Mouse (Mus musculus): Measurements from ENCODE around the gene Dedd.
"Not testable (repeated sequence)": the region's sequence is repeated elsewhere in the genome, so short reads cannot be mapped to it uniquely, and the experiment has no call there.

Gene Dedd

DNA sequence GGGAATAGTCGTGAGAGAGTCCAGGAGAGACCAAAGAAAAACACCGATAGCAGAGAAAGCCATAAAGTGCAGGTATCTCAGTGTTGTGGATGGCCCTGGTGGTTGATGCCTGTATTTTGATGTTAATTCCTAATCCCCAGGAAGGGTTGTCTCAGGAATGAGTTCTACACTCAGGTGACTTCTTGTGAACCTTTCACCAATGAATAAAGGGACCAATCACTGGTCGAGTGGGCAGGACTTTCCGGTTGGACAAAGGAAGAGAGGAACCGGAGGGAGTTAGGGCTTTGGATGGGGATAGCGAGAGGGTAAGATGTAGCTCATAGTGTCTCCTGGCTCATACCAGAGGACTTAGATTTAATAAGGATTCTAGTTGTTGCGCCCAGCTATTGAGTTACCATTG lies 9.2 kb upstream of the Dedd start:
- peak; percentile 10 for DNase-seq (ENCODE audit: low spot score)

DNA sequence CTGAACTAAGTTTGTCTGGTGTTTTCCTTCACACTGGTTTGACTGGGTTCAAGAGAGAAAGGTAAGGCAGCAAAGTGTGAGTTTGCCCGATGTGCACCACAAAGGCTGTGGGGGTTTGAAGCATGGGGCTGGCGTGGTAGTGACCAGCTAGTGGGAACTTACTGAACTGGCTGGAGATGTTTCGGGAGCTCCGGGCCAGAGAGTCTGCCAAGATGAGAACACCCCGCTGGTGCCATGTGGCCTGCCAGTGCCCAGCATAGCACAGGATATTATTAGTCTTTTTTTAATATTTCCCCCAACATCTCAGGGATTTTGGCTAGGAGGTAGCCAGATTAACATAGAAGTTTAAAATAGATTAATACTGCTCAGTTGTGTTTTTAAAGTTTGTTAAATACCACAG lies 8.8 kb upstream of the Dedd start:
- DNase-seq (ENCODE audit: low spot score) = no peak

DNA sequence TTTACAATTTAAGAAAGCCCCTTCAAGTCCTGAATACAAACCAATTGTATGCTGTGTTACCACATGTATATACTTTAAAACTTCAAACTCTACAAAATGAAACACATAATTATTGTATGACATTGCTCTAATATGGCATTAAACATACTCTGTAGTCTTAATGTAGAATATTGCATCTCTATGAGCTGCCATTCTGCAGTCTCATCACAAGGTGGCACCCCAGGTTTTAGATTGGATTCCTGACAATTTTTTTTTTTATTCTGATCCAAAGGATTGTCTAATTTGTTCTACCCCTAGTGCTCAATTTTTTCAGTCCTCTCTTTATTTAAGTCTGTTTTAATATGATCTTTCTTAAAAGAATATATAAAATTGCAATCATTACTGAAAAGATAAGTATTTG lies 7.5 kb upstream of the Dedd start:
- DNase-seq (ENCODE audit: low spot score) = peak; percentile 70

DNA sequence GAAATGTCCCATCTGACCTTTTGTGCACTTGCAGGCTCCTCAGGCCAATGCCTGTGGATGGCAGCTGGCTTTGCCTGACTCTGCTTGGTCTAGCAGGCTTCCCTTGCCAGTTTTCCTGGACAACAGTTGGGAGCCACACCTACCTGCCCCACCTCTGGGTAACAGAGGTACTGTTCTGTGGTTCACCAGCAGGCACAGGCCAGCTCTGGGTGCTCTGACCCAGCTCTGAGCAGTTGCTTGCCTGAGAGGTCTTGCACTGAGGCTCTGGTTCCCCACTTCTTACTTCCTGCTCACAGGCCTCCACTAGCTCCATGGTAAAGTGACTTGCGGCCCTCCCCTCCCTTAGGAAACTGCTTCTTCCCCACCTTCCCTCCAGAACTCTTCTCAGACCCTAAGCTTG lies 6.9 kb upstream of the Dedd start:
- no peak for DNase-seq (ENCODE audit: low spot score)

DNA sequence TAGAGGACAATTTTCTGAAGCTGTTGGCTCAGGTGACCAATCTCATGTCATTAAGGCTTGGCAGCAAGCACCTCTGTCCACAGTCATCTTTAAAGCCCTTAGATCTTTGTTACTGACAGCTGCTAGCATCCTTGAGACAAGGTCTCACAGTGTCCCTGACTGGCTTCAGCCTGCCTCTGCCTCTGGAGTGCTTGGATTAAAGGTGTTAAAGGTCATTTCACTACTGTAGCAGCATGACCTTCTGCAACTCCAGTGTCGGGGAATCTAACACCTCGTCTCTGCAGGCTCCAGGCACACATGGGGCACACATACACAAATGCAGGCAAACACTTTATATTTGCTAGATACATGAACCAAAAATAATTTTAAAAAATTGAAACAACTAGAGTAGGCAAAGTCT lies 3.4 kb upstream of the Dedd start:
- DNase-seq (ENCODE audit: low spot score) = no peak

DNA sequence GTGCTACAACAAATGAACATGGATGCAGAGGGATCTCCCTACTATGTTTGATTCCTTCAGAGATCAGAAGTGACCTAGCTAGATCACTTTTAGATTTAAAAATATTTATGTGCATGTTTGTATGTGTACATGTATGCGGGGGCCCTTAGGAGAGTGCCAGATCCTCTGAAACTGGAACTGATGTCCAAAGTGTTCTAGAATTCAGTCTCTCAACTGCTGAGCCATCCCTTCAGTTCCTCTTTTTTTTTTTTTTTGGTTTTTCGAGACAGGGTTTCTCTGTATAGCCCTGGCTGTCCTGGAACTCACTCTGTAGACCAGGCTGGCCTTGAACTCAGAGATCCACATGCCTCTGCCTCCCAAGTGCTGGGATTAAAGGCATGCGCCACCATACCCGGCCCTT lies 2.4 kb upstream of the Dedd start:
- DNase-seq (ENCODE audit: low spot score) = not testable (repeated sequence)

DNA sequence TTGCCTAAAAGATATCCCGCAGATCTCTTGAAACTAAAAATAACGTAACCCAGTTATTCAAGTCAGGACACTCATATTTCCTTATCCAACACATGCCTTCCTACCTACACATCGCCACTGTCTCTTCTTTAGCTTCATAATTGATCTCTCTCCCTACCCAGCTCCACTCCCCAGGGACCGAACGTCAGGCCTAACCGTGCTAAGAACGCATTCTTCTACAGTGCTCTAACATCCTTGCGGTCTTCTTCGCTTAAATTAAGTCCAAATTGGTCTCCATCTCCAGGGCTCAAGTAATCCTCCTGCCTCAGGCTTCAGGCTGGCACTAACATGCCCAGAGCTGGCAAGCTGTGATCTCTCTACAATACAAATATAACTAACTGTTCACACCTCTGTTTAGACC lies 701 bp upstream of the Dedd start:
- DNase-seq (ENCODE audit: low spot score) = peak; percentile 30

DNA sequence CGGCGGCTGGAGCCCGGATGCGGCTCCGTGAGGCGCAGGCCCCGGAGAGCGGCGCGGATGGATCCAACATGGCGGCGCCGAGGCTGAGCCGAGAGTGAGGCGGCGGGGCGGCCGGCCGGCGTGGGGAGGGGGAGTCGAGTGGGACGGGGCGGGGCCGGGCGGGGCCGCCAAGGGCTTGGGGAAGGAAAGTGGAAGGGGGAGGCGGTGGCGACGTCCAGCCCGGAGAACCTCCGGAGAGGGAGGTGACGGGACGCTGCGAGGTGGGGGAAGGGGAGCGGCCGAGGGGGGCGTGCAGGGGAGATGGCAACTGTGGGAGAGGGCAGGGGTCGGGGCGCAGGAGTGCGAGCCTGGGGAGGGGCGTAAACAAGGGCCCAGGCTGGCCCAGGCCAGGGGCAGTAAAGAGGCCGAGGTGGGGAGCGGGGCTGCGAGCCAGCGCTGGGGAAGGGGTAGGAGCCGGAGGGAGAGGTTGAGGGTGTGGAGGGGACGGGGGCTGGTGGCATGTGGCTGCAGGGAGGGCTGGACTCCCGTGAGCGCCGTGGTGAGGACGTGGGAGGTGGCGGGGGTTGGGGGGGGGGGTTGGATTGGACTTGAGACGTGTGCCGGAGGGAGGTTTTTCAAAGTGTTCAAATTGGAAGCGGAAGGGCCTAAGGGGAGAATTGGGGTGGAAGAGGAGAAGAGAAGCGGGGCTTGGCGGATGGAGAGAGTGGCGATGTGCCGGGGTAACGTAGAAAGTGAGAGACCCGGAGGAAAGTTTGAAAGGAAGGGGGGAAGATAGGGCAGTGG lies 679 bp downstream of the Dedd start:
- peak; percentile 91 for DNase-seq (ENCODE audit: low spot score)

DNA sequence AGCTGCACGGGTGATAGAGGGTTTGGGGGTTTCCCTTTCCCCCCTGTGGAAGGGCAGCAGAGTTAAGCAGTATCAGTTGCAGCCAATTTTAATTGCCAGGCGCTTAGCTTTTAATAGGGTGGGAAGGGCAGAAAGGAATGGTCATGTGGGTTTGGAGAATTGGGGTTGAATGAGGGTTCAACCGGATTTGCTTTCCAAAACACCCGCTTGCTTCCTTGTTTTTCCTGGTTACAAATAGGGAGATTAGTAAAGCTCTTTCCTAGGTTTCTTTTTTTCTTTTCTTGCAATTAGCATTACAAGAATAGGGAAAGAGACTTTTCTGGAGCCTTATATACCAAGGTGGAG lies 1.2 kb downstream of the Dedd start:
- DNase-seq (ENCODE audit: low spot score) = no peak

DNA sequence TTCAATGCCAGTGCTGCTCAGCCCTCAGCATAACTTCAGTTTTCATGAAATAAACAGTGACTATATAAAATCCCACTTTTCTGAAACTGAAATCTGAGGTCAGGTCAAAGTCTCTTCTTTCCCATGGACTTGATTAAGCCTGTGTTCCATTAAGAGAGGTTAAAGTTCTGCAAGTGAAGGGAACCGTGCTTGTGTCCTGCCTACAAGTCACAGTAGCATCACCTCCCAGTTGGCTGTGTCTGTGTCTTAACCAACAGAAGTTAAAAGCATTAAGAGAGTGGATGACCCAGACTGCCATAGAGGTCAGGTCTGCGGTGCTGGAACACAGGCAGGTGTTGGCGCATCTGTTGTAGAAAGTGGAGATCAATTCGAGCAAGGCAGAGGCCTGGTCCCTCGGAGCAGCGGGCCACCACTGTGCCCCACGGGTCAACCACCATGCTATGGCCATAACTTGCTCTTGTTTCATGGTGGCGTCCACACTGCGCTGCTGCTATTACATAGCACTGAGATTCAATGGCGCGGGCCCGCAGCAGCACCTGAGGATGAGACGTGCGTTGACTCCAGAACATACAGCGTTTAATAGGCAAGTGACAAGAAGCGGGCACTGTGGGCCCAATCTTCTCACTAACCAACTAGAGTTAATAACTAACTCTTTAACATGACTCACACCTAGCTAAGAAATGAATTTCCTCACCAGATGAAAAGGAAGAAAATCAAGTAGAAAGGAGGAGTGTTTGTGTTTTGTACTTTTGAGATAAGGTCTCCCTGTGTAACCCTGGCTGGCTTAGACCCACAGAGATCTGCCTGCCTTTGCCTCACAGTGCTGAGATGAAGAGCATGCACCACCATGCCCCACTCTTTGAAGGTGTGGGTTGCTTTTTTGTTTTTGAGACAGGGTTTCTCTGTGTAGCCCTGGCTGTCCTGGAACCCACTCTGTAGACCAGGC lies 13.6 kb downstream of the Dedd start:
- no peak for DNase-seq (ENCODE audit: low spot score)

DNA sequence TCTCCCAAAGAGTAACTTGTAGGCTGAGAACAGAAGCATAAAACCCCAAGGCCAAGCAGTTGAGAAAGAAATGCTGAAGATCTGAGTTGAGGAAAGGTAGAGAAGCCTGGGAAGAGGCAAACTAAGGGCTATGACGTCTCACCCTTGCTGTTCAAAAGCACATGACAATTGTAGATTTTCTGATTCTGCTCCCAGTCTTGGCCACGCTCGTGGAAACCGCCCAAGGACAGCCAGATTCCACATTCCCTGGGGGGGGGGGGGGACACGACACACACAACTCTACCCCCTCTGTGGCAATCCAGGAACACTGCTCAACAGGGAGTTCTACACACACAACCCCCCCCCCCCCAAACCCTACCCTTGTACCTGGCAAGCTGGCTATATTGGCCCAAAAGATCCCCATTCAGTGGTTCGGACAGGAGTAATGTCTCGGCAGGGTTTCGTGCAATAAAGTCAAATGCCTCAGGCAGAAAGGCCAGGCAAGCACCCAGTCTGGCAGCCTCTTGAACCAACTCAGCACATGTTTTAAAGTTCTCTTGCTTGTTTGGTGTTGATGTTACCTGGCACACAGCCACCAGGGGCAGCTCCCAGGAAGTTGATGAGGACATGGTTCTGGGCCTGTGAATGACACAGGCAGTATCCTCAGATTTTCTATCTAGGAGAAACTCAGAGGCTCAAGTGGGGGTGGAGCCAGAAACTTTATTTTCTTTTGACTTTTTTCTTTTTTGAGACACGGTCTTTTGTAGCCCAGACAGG lies 15.2 kb downstream of the Dedd start:
- DNase-seq (ENCODE audit: low spot score) = peak; percentile 24

DNA sequence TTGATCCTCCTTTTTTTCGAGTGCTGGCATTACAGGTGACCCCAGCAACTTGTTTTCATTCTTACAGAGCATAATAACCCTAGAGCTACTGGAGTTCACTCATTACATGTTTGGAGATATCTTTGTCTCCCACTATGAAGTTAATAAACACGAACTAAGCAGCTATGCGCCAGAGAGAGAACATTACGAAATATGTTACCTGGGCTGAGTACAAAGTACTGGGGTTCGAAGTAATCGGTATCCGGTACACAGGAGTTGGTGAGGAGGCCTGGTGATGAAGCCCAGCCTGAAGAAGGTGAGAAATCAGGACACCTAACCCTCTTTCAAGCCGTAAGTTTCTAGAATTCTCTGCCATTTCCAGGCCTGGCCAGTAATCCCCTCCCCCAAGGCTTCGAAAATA lies 15.8 kb downstream of the Dedd start:
- no peak for DNase-seq (ENCODE audit: low spot score)

DNA sequence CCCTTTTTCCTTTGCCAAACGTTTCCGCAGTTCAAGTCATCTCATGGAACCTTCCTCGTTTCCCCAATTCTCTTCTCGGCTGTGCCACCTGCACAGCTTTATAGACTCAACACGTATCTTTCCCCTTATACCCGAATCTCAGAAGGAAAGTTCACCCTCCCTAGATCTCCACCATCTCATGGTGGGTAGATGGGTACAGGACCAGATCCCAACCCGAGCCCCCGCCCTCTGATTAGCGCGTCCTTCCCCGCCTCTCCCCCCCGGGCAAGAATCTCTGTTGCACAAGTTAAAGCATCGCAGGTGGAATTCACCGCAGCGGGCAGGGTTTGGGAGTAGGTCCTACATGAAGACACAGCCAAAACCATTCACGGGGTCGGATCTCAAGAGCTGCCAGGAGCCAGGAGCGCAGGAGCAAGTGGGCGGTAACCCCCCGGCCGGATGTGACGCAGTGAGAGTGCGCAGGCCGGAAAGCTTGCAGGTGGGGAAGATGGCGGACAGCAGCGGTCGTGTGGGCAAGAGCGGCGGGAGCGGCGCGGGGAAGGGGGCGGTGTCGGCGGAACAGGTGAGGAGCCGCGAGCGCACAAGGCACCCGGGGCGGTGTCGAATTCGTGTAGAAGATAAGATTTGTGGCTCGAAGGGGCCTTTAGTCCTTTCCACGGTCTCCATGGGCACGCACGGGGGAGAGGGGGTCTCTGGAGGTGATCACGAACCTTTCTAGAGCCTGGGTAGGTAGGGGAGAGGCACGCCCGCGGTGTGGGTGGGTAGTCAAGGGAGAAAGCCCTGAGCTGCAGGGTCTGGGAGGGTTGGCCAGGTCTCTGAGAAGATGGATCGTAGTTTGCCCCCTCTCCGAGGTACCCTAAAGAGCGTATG lies 16.5 kb downstream of the Dedd start, which contains the start of the genes Nit1 and Pfdn2:
Gene Nit1 (minus strand): TSS at position 422 of the 870 bp plus-strand sequence.
Gene Pfdn2 (plus strand): TSS at position 446 of the 870 bp plus-strand sequence.
- peak; percentile 95 for DNase-seq (ENCODE audit: low spot score)

DNA sequence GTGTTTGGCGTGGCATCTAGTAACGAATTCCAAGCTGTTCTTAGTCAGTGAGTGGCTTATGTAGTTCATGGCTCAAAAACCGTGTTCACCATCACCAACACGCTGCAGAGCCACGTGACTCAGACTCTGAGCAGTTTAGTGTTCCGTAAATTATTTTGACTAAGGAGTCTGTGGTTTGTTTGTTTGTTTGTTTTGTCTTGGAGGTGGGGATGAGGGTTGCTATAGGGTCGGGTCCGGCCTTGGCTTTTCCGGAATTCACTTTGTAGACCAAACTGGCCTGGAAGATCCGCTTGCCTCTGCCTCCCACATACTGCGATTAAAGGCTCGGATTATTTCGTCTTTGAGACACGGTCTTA lies 17.1 kb downstream of the Dedd start:
- no peak for DNase-seq (ENCODE audit: low spot score)

DNA sequence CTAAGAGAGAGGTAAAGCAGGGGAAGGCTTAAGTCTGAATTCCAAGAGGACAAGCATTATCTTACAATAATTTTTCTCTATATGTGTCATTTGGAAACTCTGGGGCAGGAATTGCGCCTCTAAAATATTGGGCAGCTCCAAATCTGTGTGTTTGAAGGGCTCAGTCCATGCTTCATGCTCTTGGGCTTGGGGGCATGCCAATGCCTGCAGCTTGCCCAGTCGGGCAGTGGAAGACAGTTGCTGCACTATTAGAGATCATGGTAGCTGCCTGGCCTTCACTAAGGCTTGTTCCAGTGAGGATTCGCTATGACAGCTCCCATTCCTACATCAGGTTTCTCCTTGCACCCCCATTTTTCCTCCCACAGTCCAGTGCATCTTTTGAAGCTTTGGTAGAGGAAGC lies 19.7 kb downstream of the Dedd start:
- no peak for DNase-seq (ENCODE audit: low spot score)

DNA sequence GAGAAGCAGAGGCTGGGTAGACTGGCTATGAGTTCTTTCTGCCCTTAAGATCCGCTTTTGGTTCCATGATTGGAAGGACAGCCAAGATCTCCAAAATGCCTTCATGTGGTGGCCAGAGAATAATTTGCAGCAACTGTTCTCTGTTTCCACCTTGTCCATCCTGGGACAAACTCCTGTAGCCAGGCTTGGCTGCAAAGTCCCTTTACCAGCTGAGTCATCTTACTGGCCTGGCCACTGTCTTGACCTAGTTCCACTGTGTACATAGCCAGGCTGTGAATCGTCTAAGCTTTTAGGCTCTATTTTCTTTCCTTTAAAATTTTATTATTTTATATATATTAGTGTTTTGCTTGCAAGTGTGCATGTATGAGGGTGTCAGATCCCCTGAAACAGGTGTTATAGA lies 20.3 kb downstream of the Dedd start:
- no peak for DNase-seq (ENCODE audit: low spot score)

DNA sequence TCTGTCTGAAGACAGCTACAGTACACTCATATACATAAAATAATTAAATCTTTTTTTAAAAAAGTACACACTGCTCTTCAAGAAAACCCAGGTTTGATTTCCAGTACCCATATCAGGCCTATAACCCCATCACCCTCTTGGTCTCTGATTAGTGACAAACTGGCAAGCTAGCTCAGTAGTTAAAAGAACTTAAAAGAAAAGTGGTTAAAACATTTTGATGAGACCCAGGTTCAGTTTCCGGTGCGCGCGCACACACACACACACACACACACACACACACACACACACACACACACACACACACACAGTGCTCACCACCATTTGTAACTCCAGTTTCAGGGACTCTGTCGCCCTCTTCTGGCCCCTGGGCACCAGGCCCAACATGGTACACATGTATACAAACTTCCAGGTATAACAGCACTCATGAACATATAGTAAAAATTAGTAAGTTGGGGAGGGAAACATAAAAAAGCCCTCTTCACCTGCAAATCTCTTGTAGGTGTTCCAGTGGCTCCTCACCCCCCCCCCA lies 26.9 kb downstream of the Dedd start:
- no peak for DNase-seq (ENCODE audit: low spot score)

DNA sequence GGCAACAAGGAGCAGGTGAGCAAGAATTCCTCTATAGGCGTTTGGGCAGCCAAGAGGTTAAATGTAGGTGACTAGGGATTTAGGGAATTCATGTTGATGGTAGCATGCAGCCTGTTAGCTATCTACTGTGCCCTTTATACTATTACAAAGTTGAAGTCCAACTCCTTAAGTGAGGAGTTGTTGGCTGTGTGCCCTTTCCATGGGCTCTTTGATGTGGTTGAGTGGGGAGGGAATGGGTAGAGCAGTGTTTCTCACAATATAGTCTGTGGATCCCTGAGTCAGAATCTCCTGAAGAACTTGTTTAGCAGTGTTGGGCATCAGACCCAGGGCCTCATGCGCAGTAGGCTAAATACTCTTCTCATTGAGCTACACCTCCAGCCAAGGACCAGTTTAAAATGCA lies 27.9 kb downstream of the Dedd start:
- DNase-seq (ENCODE audit: low spot score) = no peak

DNA sequence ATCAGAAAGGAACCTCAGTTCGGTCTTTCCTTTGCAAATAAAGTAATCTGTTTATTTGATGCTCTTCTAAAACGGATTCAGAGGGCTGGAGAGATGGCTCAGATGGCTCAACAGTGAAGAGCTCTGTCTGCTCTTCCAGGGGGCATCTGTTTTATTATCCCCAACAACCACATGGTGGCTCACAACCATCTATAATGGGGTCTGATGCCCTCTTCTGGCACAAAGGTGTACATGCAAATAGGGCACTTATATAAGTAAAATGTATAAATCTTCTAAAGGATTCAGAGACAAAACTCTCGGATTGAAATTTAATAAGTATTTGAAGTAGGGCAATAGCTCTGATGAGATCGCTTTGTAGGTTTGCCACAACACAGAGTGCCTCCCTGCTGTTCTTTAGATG lies 29.5 kb downstream of the Dedd start:
- DNase-seq (ENCODE audit: low spot score) = peak; percentile 67

DNA sequence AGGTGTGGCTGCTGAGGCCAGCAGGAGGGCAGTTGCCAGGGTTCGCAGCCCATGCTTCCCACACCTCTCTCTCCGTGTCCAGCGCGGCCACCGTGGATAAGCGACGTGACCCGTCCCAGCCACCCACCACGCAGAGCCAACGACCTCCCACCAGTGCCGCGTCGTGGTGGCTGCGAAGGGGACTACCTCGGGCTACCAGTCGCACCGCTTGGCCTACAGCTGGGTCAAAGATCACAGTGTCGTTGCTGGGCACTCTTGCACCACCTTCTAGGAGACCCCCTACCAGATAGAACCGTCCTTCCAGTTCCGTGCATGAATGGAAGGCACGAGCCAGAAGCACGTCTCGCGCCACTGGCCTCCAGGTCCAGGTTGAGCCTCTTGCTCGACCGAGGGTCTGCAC lies 31.3 kb downstream of the Dedd start:
- DNase-seq (ENCODE audit: low spot score) = no peak

DNA sequence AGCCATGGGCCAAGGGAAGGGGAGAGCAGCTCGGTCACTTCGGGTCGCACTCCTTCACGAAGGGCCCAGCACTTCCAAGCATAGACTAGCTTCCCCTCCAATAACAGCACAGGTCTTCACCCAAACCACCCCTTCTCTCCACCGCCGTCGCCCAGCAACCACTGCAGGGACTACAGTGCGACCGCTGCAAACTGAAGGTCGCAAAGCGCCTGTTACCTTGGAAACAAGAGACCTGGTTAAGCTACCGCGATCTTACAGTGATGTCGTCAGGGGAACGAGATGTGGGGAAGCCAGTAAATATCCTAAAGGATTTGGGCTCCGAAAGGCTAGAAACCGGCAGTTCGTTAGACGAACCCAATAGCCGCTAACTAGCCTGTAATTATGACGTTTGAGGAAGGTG lies 31.7 kb downstream of the Dedd start, which contains the start of gene Klhdc9:
Gene Klhdc9 (minus strand): TSS at position 143 of the 400 bp plus-strand sequence.
- peak; percentile 98 for DNase-seq (ENCODE audit: low spot score)

All from embryo, embryonic 10.5 days (tissue).